Mouse (Mus musculus) spleen, adult 2 months (tissue): ENCODE measurements around the gene Mtg2. TPM values are rescaled to one million over a fixed set of nuclear protein-coding genes. Genes with fewer than 3 reads are reported as not detected.

ENCODE experiments used
- DNase-seq, 2 experiments: peaks; one replicate each; pipeline versions ENCODE4 v3.0.0 to v3.0.0-alpha.2; 2012 to 2021; ENCODE audit warnings: low spot score in 2 of 2, low read depth in 1 of 2
- H3K27ac ChIP-seq: fragments of 200-500 bp; 2 replicates; pipeline ENCODE4 v1.5.1; 2012; ENCODE audit warnings: low read length, inconsistent platforms; ENCODE audit not compliant: insufficient read depth
- H3K27me3 ChIP-seq: fragments of 200-500 bp; 2 replicates; pipeline ENCODE4 v1.6.1; 2012; ENCODE audit warnings: mild to moderate bottlenecking, moderate library complexity, low read length, inconsistent platforms; ENCODE audit not compliant: control insufficient read depth, insufficient read depth
- H3K36me3 ChIP-seq: fragments of 200-500 bp; 2 replicates; pipeline ENCODE4 v1.6.1; 2012; ENCODE audit warnings: mild to moderate bottlenecking, low read length, inconsistent platforms; ENCODE audit not compliant: control insufficient read depth, insufficient read depth
- H3K4me1 ChIP-seq: fragments of 200-500 bp; 2 replicates; pipeline ENCODE4 v1.6.1; 2011; ENCODE audit warnings: inconsistent platforms; ENCODE audit not compliant: control insufficient read depth, insufficient read depth, insufficient read length
- H3K4me3 ChIP-seq: fragments of 200-500 bp; 2 replicates; pipeline ENCODE4 v1.5.1; 2011; ENCODE audit warnings: mild to moderate bottlenecking, inconsistent platforms; ENCODE audit not compliant: insufficient read depth, insufficient read length; ENCODE audit errors: extremely low read depth
- CTCF ChIP-seq: fragments of 200-500 bp; IDR thresholded peaks from 2 replicates; pipeline ENCODE4 v1.5.1; 2011; ENCODE audit warnings: mild to moderate bottlenecking, inconsistent platforms; ENCODE audit not compliant: insufficient read depth, insufficient read length, insufficient replicate concordance; ENCODE audit errors: extremely low read depth
- POLR2A ChIP-seq: fragments of 200-500 bp; IDR thresholded peaks from 2 replicates; pipeline ENCODE4 v1.6.1; 2011; ENCODE audit warnings: low read depth, low read length, inconsistent platforms
- WGBS: fragments of 180-500 bp; shearing (Covaris S2); methylation state at CpG from one replicate; pipeline ENCODE4 v1.1.7; 2018; 5-methylcytosine and 5-hydroxymethylcytosine counted together
- polyA plus RNA-seq: library from polyadenylated mRNA; depleted of rRNA; stranded (reverse); fragments of >200 nt; gene quantifications from 2 replicates; pipeline ENCODE4 v1.2.3, GENCODE M21; 2012; rRNA removed

The Mtg2 gene
- polyA plus RNA-seq, 1 experiment = 13.9 TPM

- Histone ChIP-seq H3K36me3 (0 out of 2 replicates have a peak, but pooled peaks cover 3% of the 10 kb centered on the region), H3K4me3 (peak overlapping the region; percentile 72), H3K27ac (peak overlapping the region; percentile 58; the same call in 1 of the 2 replicates), H3K4me1 (peaks cover 5% of the 10 kb centered on the region; the same call in 1 of the 2 replicates), H3K27me3 (no peaks in the 10 kb centered on the region)
- WGBS = 8% methylated on average over 5 of the region's 5 CpGs
- TF ChIP-seq CTCF (no peak), POLR2A (no peak)
- peak in 1 of 2 experiments; percentile 4 for DNase-seq
Measured at GRCm38 (mm10) chr2:180120292-180120761, 49.9 kb downstream of the Mtg2 start.

GRCm38 (mm10) chr2:180124192-180124591 is 53.8 kb downstream of the Mtg2 start:
- TF ChIP-seq CTCF (no peak), POLR2A (no peak)
- Histone ChIP-seq H3K27me3 (no peaks in the 10 kb centered on the region), H3K4me3 (no peak overlapping the region), H3K4me1 (peaks cover 8% of the 10 kb centered on the region), H3K36me3 (0 out of 2 replicates have a peak, but pooled peaks cover 3% of the 10 kb centered on the region), H3K27ac (no peak overlapping the region)
- DNase-seq = no peak
- 88% methylated on average over 2 of the region's 2 CpGs for WGBS

- no peak for DNase-seq
- H3K27me3 ChIP-seq = no peaks in the 10 kb centered on the region
- peaks cover 8% of the 10 kb centered on the region for H3K4me1 ChIP-seq
- H3K4me3 ChIP-seq = no peak overlapping the region
- 20% methylated on average over 4 of the region's 4 CpGs for WGBS
- TF ChIP-seq POLR2A = no peak
- TF ChIP-seq CTCF = no peak
- H3K27ac ChIP-seq = no peak overlapping the region
- H3K36me3 ChIP-seq = 0 out of 2 replicates have a peak, but pooled peaks cover 3% of the 10 kb centered on the region
Measured at GRCm38 (mm10) chr2:180126195-180126594, 55.8 kb downstream of the Mtg2 start.

GRCm38 (mm10) chr2:180127675-180128074 is 57.3 kb downstream of the Mtg2 start:
- H3K27ac ChIP-seq = no peak overlapping the region
- H3K4me1 ChIP-seq = peaks cover 8% of the 10 kb centered on the region
- 0 out of 2 replicates have a peak, but pooled peaks cover 3% of the 10 kb centered on the region for H3K36me3 ChIP-seq
- H3K4me3 ChIP-seq = no peak overlapping the region
- no peaks in the 10 kb centered on the region for H3K27me3 ChIP-seq
- TF ChIP-seq CTCF (no peak), POLR2A (no peak)
- DNase-seq = no peak
- 24% methylated on average over 1 of the region's 1 CpGs for WGBS

GRCm38 (mm10) chr2:180133231-180133630 is 62.8 kb downstream of the Mtg2 start:
- TF ChIP-seq CTCF = no peak
- TF ChIP-seq POLR2A = no peak
- no peaks in the 10 kb centered on the region for H3K4me1 ChIP-seq
- H3K4me3 ChIP-seq = no peak overlapping the region
- no peak for DNase-seq
- no peak overlapping the region for H3K27ac ChIP-seq
- WGBS = 87% methylated on average over 4 of the region's 4 CpGs
- peaks cover 4% of the 10 kb centered on the region; the same call in 1 of the 2 replicates for H3K36me3 ChIP-seq
- H3K27me3 ChIP-seq = no peaks in the 10 kb centered on the region

- H3K27me3 ChIP-seq = no peaks in the 10 kb centered on the region
- no peak overlapping the region for H3K27ac ChIP-seq
- no peak for DNase-seq
- H3K4me3 ChIP-seq = no peak overlapping the region
- 87% methylated on average over 3 of the region's 3 CpGs for WGBS
- no peak for TF ChIP-seq CTCF
- TF ChIP-seq POLR2A = no peak
- peaks cover 9% of the 10 kb centered on the region; the same call in 1 of the 2 replicates for H3K36me3 ChIP-seq
- no peaks in the 10 kb centered on the region for H3K4me1 ChIP-seq
Measured at GRCm38 (mm10) chr2:180133911-180134310, 63.5 kb downstream of the Mtg2 start.

- 71% methylated on average over 5 of the region's 5 CpGs for WGBS
- no peak for DNase-seq
- Histone ChIP-seq H3K4me1 (no peaks in the 10 kb centered on the region), H3K27ac (no peak overlapping the region), H3K36me3 (peaks cover 16% of the 10 kb centered on the region), H3K27me3 (no peaks in the 10 kb centered on the region), H3K4me3 (no peak overlapping the region)
- TF ChIP-seq POLR2A (no peak), CTCF (no peak)
Measured at GRCm38 (mm10) chr2:180135414-180135813, 65.0 kb downstream of the Mtg2 start.

Other genes starting within 250 kb of the Mtg2 start
- 13.0 and 14.5 TPM in 2 replicates for gene Taf4, start 93.9 kb upstream of the Mtg2 start, polyA plus RNA-seq
- gene Lsm14b, start 45.6 kb upstream of the Mtg2 start, polyA plus RNA-seq = 17.9 and 25.8 TPM in 2 replicates
- 87.4 and 96.4 TPM in 2 replicates for gene Psma7, start 28.2 kb upstream of the Mtg2 start, polyA plus RNA-seq
- gene Ss18l1, start 28.1 kb upstream of the Mtg2 start, polyA plus RNA-seq = 5.9 and 6.8 TPM in 2 replicates
- not detected in 2 replicates for gene Hrh3, start 33.9 kb downstream of the Mtg2 start, polyA plus RNA-seq
- gene Osbpl2, start 48.7 kb downstream of the Mtg2 start, polyA plus RNA-seq = 12.3 and 14.3 TPM in 2 replicates
- gene Adrm1, start 100.9 kb downstream of the Mtg2 start, polyA plus RNA-seq = 88.2 and 124 TPM in 2 replicates
- 8.4 and 12.2 TPM in 2 replicates for gene Lama5, start 155.3 kb downstream of the Mtg2 start, polyA plus RNA-seq
- 2,793 and 4,124 TPM in 2 replicates for gene Rps21, start 186.8 kb downstream of the Mtg2 start, polyA plus RNA-seq
- 40.9 and 56.9 TPM in 2 replicates for gene Cables2, start 202.9 kb downstream of the Mtg2 start, polyA plus RNA-seq
- gene Rbbp8nl, start 219.3 kb downstream of the Mtg2 start, polyA plus RNA-seq = not detected in 2 replicates